Mouse (Mus musculus) forebrain, embryonic 12.5 days (tissue): ENCODE data around the gene Cnr2. TPM values are rescaled to one million over a fixed set of nuclear protein-coding genes. Genes with fewer than 3 reads are reported as not detected.

Experiments
- ATAC-seq: fragments of 200-750 bp; cut with Nextera tagmentation; 2 replicates; pipeline ENCODE4 v1.8.0; 2017; ENCODE audit warnings: moderate TSS enrichment; ENCODE audit not compliant: low FRiP score
- H3K27ac ChIP-seq: fragments of 300-500 bp; sonication (generic); 2 replicates; pipeline ENCODE4 v1.5.1; 2016; ENCODE audit warnings: mild to moderate bottlenecking
- H3K27me3 ChIP-seq: fragments of 300-500 bp; sonication (generic); 2 replicates; pipeline ENCODE4 v1.6.1; 2016; ENCODE audit warnings: mild to moderate bottlenecking
- H3K36me3 ChIP-seq: fragments of 300-500 bp; sonication (generic); replicated peaks from 2 replicates; pipeline ENCODE4 v1.6.1; 2016; ENCODE audit warnings: mild to moderate bottlenecking
- H3K4me1 ChIP-seq: fragments of 300-500 bp; sonication (generic); 2 replicates; pipeline ENCODE4 v1.6.1; 2016
- H3K4me2 ChIP-seq: fragments of 300-500 bp; sonication (generic); 2 replicates; pipeline ENCODE4 v1.6.1; 2016; ENCODE audit warnings: mild to moderate bottlenecking, moderate library complexity
- H3K4me3 ChIP-seq: fragments of 300-500 bp; sonication (generic); replicated peaks from 2 replicates; pipeline ENCODE4 v1.5.1; 2016; ENCODE audit warnings: mild to moderate bottlenecking
- H3K9ac ChIP-seq: fragments of 300-500 bp; sonication (generic); 2 replicates; pipeline ENCODE4 v1.6.1; 2016; ENCODE audit warnings: mild to moderate bottlenecking
- H3K9me3 ChIP-seq: fragments of 300-500 bp; sonication (generic); 2 replicates; pipeline ENCODE4 v1.6.1; 2016
- WGBS: fragments of 180-500 bp; shearing (Covaris S2); methylation state at CpG from one replicate; pipeline ENCODE4 v1.1.7; 2016; 5-methylcytosine and 5-hydroxymethylcytosine counted together
- polyA plus RNA-seq: library from polyadenylated mRNA; unstranded; fragments of >200 nt; fragmentation: Nextera tagmentation; extraction: Ambion mirVana; gene quantifications from 2 replicates; pipeline ENCODE4 v1.2.1, GENCODE M21; 2016

Cnr2 gene
- polyA plus RNA-seq, 1 experiment from 2014 or later, result 0.32 TPM

DNA sequence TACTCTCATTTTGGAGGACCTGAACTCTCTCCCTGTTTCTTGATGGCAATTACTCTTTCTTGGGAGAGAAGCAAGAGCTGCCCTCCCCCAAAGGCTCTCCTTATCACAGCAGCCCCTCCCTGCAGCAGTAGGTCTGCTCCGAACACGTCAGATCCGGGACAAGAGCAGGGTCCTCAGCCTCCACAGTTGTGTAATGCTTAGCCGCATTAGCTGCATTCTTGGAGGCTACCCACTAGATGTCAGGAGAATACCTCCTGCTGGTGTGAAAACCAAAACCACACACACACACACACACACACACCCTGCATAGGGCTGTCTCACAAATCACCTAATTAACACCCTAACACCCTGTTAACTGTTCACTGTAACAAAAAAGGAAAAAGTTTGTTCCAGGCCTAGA is 2.3 kb upstream of the Cnr2 start:
- Histone ChIP-seq H3K4me1 (no peaks in the 10 kb centered on the region; the same call in 1 of the 2 replicates), H3K4me2 (no peak overlapping the region), H3K27ac (no peak overlapping the region), H3K27me3 (no peaks in the 10 kb centered on the region), H3K4me3 (no peak overlapping the region), H3K9ac (no peak overlapping the region), H3K36me3 (no peaks in the 10 kb centered on the region), H3K9me3 (no peaks in the 10 kb centered on the region)
- WGBS, result 79% methylated on average over 4 of the region's 4 CpGs
- no peak for ATAC-seq

- Histone ChIP-seq H3K4me2 (no peak overlapping the region), H3K4me1 (no peaks in the 10 kb centered on the region; the same call in 1 of the 2 replicates), H3K9ac (no peak overlapping the region), H3K27me3 (no peaks in the 10 kb centered on the region), H3K27ac (no peak overlapping the region), H3K4me3 (no peak overlapping the region), H3K9me3 (no peaks in the 10 kb centered on the region), H3K36me3 (no peaks in the 10 kb centered on the region)
- ATAC-seq, result no peak
- WGBS, result 84% methylated on average over 6 of the region's 6 CpGs
Observed at GRCm38 (mm10) chr4:135896157-135896556, 963 bp downstream of the Cnr2 start.

DNA sequence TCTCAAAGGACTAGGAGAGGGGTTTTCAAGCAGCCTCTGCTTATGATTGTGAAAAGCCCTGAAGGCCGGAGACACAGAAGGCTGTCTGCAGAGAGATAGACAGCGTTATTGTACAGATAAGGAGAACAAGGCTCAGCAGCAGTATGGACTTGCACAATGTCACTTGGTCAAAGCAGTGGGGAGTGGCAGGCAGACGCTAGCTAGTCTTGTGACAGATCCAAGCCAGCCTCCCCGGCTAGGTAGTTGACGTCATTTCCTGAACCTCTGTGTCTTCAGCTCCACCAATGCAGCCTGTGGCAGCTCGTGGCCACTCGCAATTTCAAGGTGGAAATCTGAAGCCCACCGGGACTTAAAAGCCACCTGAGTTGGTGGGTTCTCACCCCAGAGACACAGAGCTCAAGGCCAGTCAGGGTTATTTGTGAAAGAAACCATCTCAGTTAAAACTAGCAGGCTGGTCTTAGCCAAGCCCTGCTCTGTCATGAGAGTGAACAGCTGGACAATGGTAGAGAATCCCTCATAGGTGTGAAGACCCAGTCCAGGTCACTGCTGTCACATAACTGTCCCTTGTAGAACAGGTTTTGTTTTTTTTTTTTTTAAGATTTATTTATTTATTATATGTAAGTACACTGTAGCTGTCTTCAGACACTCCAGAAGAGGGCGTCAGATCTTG is 3.3 kb downstream of the Cnr2 start:
- Histone ChIP-seq H3K4me2 (no peak overlapping the region), H3K36me3 (no peaks in the 10 kb centered on the region), H3K27ac (no peak overlapping the region), H3K27me3 (no peaks in the 10 kb centered on the region), H3K4me3 (no peak overlapping the region), H3K4me1 (no peaks in the 10 kb centered on the region; the same call in 1 of the 2 replicates), H3K9me3 (no peaks in the 10 kb centered on the region), H3K9ac (no peak overlapping the region)
- 80% methylated on average over 9 of the region's 9 CpGs for WGBS
- no peak for ATAC-seq

DNA sequence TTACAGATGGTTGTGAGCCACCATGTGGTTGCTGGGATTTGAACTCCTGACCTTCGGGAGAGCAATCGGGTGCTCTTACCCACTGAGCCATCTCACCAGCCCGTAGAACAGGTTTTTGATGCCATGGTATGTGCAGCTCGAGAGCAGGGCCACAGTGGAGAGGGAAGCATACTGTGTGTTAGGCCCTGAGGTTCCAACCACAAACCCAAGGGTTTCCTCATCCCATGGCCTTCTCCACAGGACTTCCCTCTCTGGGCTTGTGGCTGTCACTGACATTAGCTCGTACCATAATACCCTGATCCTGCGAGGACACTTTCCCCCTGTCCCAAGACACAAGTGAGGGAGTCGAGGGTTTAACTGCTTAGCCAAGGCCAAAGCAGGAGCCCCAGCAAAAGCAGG is 3.9 kb downstream of the Cnr2 start:
- Histone ChIP-seq H3K4me3 (no peak overlapping the region), H3K4me2 (no peak overlapping the region), H3K27ac (no peak overlapping the region), H3K36me3 (no peaks in the 10 kb centered on the region), H3K9ac (no peak overlapping the region), H3K9me3 (no peaks in the 10 kb centered on the region), H3K4me1 (no peaks in the 10 kb centered on the region; the same call in 1 of the 2 replicates), H3K27me3 (no peaks in the 10 kb centered on the region)
- ATAC-seq, result no peak
- WGBS, result 84% methylated on average over 7 of the region's 7 CpGs

DNA sequence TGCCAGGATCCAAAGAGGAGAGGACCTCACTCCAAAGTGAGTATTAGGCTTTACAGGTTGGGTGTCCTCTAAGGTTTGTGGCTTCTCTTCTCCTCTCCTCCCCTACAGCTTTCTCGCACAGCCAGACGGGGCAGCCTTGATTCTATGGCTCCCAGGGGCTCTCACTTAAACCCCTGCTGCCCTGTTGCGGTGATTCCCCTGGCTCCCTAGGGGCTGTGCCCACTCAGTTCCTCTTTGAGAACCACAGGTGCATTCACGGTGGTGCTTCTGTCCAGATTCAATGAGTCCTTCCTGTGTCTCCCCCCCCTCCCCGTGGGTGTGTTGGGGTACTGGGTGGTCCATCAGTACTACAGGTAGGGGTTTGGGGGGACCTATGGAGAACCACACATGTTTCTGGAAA is 4.8 kb downstream of the Cnr2 start:
- Histone ChIP-seq H3K36me3 (no peaks in the 10 kb centered on the region), H3K9ac (no peak overlapping the region), H3K27ac (no peak overlapping the region), H3K9me3 (no peaks in the 10 kb centered on the region), H3K4me2 (no peak overlapping the region), H3K27me3 (no peaks in the 10 kb centered on the region), H3K4me1 (no peaks in the 10 kb centered on the region; the same call in 1 of the 2 replicates), H3K4me3 (no peak overlapping the region)
- no peak for ATAC-seq
- WGBS, result 73% methylated on average over 5 of the region's 5 CpGs

DNA sequence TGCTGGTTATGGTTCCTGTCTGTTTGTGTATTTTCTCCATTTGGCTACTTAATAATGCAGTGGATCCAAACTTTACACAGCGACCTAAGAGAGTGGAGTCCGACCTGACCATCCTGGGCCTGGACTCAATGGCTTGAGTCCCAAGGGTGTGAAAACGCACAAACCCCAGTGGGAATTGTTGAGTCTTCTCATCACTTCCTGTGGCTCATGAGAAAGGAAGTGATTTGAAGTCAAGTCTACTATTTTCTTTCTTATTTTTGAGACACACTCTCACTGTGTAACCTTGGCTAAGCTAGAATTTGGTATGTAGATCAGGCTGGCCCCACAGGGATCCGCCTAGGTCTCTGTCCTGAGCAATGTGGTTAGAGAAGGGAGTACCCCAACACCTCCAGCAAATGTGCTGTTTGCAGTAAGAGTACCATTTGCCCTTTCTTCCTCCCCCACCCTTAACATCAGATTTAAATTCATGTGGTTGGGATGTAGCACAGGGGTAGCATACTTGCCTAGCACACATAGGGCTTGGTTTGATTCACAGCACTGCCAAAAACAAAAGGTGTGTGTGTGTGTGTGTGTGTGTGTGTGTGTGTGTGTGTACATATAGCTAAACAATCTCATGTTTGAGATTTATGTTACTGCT is 7.5 kb downstream of the Cnr2 start:
- H3K27ac ChIP-seq, result no peak overlapping the region
- no peak overlapping the region for H3K9ac ChIP-seq
- no peak overlapping the region for H3K4me3 ChIP-seq
- no peaks in the 10 kb centered on the region for H3K27me3 ChIP-seq
- H3K4me2 ChIP-seq, result no peak overlapping the region
- WGBS, result 88% methylated on average over 4 of the region's 4 CpGs
- no peaks in the 10 kb centered on the region for H3K4me1 ChIP-seq
- no peak for ATAC-seq
- H3K36me3 ChIP-seq, result no peaks in the 10 kb centered on the region
- H3K9me3 ChIP-seq, result no peaks in the 10 kb centered on the region

GRCm38 (mm10) chr4:135904810-135905209 is 9.6 kb downstream of the Cnr2 start:
- H3K9me3 ChIP-seq, result no peaks in the 10 kb centered on the region
- 38% methylated on average over 1 of the region's 1 CpGs for WGBS

DNA sequence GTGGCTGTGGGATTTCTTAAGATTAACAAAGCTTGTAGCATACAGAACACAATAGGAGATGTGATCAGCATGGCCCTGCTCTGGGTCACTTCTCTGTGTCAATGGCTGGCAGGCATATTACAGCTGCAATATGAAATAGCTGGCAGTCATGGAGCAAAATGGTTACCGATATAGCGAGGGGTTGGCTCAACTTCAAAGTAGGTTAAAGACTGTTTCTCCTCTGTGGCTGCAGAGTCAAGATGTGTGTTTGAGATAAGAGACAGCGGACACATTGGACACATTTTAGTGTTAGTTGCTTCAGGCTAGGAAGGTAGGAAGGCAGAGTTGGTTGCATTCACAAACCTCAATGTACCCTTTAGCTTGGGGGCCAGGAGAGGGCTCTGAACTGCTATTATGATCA is 11.4 kb downstream of the Cnr2 start:
- Histone ChIP-seq H3K4me2 (no peak overlapping the region), H3K36me3 (no peaks in the 10 kb centered on the region), H3K4me3 (no peak overlapping the region), H3K9ac (no peak overlapping the region), H3K27me3 (no peaks in the 10 kb centered on the region), H3K27ac (no peak overlapping the region), H3K9me3 (no peaks in the 10 kb centered on the region), H3K4me1 (no peaks in the 10 kb centered on the region; the same call in 1 of the 2 replicates)
- WGBS, result 90% methylated on average over 3 of the region's 3 CpGs
- no peak for ATAC-seq

More at GRCm38 (mm10) chr4:135904810-135905209, 9.6 kb downstream of the Cnr2 start:
- no peaks in the 10 kb centered on the region for H3K36me3 ChIP-seq
- H3K4me2 ChIP-seq, result no peak overlapping the region
- no peak overlapping the region for H3K27ac ChIP-seq
- no peak for ATAC-seq
- H3K4me1 ChIP-seq, result no peaks in the 10 kb centered on the region
- H3K27me3 ChIP-seq, result no peaks in the 10 kb centered on the region
- H3K9ac ChIP-seq, result no peak overlapping the region
- H3K4me3 ChIP-seq, result no peak overlapping the region

GRCm38 (mm10) chr4:135909326-135910066 is 14.3 kb downstream of the Cnr2 start:
- no peak overlapping the region for H3K9ac ChIP-seq
- H3K36me3 ChIP-seq, result no peaks in the 10 kb centered on the region
- H3K27me3 ChIP-seq, result no peaks in the 10 kb centered on the region
- no peak overlapping the region for H3K27ac ChIP-seq
- no peak for ATAC-seq
- no peak overlapping the region for H3K4me3 ChIP-seq
- H3K4me2 ChIP-seq, result no peak overlapping the region
- 79% methylated on average over 13 of the region's 13 CpGs for WGBS
- H3K4me1 ChIP-seq, result peaks cover 5% of the 10 kb centered on the region
- H3K9me3 ChIP-seq, result no peaks in the 10 kb centered on the region

DNA sequence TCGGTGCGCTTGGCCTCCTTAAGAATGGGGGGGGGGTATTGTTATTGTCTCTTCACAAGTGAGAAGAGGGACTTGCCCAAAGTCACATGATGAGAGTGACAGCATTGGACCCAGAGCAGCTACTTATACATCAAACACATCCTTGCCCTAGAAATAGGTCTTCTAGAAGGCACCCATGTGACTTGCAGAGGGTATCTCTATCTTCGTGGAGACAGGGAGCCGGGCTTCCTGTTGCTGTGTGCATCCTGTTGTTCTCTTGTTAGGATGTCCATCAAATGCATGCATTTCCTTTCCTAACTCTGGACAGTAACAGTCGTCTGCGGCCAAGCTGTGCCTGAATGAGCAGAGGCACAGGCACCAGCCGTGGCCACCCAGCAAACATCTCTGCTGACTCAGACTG is 16.3 kb downstream of the Cnr2 start:
- H3K9me3 ChIP-seq, result no peaks in the 10 kb centered on the region
- whole genome bisulfite sequencing, result 77% methylated on average over 7 of the region's 7 CpGs

GRCm38 (mm10) chr4:135912164-135912563 is 17.0 kb downstream of the Cnr2 start:
- no peak overlapping the region for H3K4me3 ChIP-seq
- H3K4me1 ChIP-seq, result peaks cover 5% of the 10 kb centered on the region
- 78% methylated on average over 3 of the region's 3 CpGs for WGBS
- no peaks in the 10 kb centered on the region for H3K36me3 ChIP-seq
- no peak overlapping the region for H3K9ac ChIP-seq
- no peak overlapping the region for H3K4me2 ChIP-seq
- H3K27me3 ChIP-seq, result no peaks in the 10 kb centered on the region
- H3K9me3 ChIP-seq, result no peaks in the 10 kb centered on the region
- H3K27ac ChIP-seq, result peak overlapping the region; percentile 42; the same call in 1 of the 2 replicates
- ATAC-seq, result no peak; the same call in 1 of the 2 replicates

More for the DNA sequence above, 16.3 kb downstream of the Cnr2 start:
- Histone ChIP-seq H3K4me1 (peaks cover 5% of the 10 kb centered on the region), H3K4me2 (no peak overlapping the region), H3K27me3 (no peaks in the 10 kb centered on the region), H3K27ac (no peak overlapping the region), H3K4me3 (no peak overlapping the region), H3K36me3 (no peaks in the 10 kb centered on the region), H3K9ac (no peak overlapping the region)
- no peak for ATAC-seq

DNA sequence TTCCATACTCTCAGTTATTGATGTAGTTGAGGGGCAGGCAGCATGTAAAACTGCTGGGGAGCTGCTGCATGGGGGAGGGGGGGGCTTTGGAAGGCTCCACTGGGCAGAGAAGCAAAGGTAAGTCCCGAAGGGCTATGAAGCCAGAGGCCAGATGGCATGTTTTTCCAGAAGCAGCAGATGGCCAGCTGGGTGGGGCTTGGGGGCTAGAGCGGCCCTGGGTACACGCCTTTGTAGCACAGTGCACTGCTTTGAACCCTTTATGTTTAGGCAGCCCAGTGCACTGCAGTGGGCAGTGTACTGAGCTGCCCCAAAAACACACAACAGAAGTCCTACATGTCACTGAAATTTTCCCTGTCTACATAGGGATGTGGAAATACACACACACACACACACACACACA is 17.6 kb downstream of the Cnr2 start:
- 0 out of 2 replicates have a peak, but pooled peaks have one; percentile 44 for ATAC-seq
- Histone ChIP-seq H3K36me3 (no peaks in the 10 kb centered on the region), H3K4me2 (no peak overlapping the region), H3K4me1 (peaks cover 5% of the 10 kb centered on the region), H3K27me3 (no peaks in the 10 kb centered on the region), H3K4me3 (no peak overlapping the region), H3K9ac (no peak overlapping the region), H3K9me3 (no peaks in the 10 kb centered on the region), H3K27ac (peak overlapping the region; percentile 71)
- WGBS, result 65% methylated on average over 3 of the region's 3 CpGs
